In the genomic region with DNA sequence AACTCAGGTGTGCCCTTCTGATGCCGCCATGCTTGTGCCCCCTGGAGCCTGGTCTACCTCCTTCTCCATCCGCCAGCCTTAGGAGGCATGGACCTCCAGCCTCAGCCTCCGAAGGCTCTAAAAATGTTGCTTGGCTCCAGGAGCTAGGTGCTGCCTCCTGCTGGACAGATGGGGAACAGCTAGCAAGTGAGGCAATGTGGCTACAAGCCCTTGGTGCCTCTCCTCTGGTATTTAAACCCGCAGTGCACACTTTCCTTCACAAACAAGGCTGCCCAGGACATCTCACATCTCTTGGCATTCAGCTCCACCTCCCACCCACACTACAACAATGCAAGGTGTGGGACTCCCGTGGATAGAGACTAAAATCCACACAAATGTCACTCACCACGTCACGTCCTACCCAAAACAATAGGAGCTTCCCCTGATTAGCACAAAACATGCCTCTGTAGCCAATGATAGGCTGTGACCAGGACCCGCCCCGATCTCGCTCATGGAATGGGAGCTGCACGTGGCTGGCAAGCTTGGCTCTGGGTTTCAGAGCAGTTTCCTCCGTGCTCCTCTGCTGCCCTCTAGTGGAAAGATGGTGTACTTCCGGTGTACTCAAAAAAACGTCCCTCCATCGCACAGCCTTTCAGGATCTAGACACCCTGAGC, we compare ENCODE assay signal across 7 mouse cellular contexts. TPM values are rescaled to one million over a fixed set of nuclear protein-coding genes. Genes with fewer than 3 reads are reported as not detected.
DNase-seq lines count a peak whose midpoint lies in the region; ATAC-seq lines count a peak whose summit lies in the region.

No protein-coding gene starts in this region.

- intact Hi-C loops in left cerebral cortex, postnatal 25 days (cut with DNase I), result loop anchor here (1.0 to 10.0 kb wide), 4 partner anchors 465 to 749 kb away; no protein-coding TSS in a partner anchor

- H3K4me3 ChIP-seq in intestine, embryonic 15.5 days (replicated peaks), result peak overlapping the region; percentile 29; the same call in 1 of the 2 replicates
- H3K4me3 ChIP-seq in midbrain, embryonic 10.5 days, result peak overlapping the region; percentile 47

- H3K27me3 ChIP-seq in intestine, embryonic 15.5 days (replicated peaks), result no peaks in the 10 kb centered on the region
- H3K27me3 ChIP-seq in midbrain, embryonic 10.5 days (ENCODE audit: low read depth, poor library complexity, severe bottlenecking), result no peaks in the 10 kb centered on the region; the same call in 1 of the 2 replicates

- H3K4me2 ChIP-seq in intestine, embryonic 15.5 days (replicated peaks), result peak overlapping the region; percentile 63

- ATAC-seq in intestine, embryonic 15.5 days, result peak; percentile 93

- peak overlapping the region; percentile 82 for H3K27ac ChIP-seq in intestine, embryonic 15.5 days
- H3K27ac ChIP-seq in midbrain, embryonic 10.5 days (replicated peaks), result peak overlapping the region; percentile 81

- H3K9ac ChIP-seq in intestine, embryonic 15.5 days, result peak overlapping the region; percentile 30; the same call in 1 of the 2 replicates

- peak; percentile 91 to 98 for DNase-seq in adrenal gland, adult (ENCODE audit: inconsistent age in 2 of 2, low spot score in 1 of 2)
- peak; percentile 99 for DNase-seq in embryo, embryonic 10.5 days (ENCODE audit: low spot score)
- peak; percentile 86 for DNase-seq in gastrocnemius, postnatal 25 days
- peak; percentile 91 to 96 for DNase-seq in left cerebral cortex, postnatal 25 days (ENCODE audit: low spot score in 2 of 2)
- peak; percentile 97 for DNase-seq in midbrain, embryonic 10.5 days (ENCODE audit: low spot score)
- peak; percentile 93 for DNase-seq in right cerebral cortex, postnatal 4 days

- no peaks in the 10 kb centered on the region for H3K9me3 ChIP-seq in intestine, embryonic 15.5 days
- no peaks in the 10 kb centered on the region for H3K9me3 ChIP-seq in midbrain, embryonic 10.5 days (replicated peaks)

- WGBS in intestine, embryonic 15.5 days, result 3% methylated on average over 15 of the region's 15 CpGs
- WGBS in midbrain, embryonic 10.5 days, result 4% methylated on average over 15 of the region's 15 CpGs

- H3K36me3 ChIP-seq in intestine, embryonic 15.5 days, result no peaks in the 10 kb centered on the region
- H3K36me3 ChIP-seq in midbrain, embryonic 10.5 days, result no peaks in the 10 kb centered on the region

- H3K4me1 ChIP-seq in intestine, embryonic 15.5 days (replicated peaks), result peaks cover 14% of the 10 kb centered on the region
- H3K4me1 ChIP-seq in midbrain, embryonic 10.5 days, result peaks cover 20% of the 10 kb centered on the region

RNA-seq across cellular contexts. Expression of a gene that starts 20.2 kb away (rescaled TPM):
- under 1 TPM; 0.13 to 0.19 TPM for total RNA-seq in gastrocnemius, postnatal 25 days (2021)
- 775 and 835 TPM in 2 replicates for polyA plus RNA-seq in intestine, embryonic 15.5 days (2015; fragmentation: Nextera tagmentation; extraction: Ambion mirVana)
- under 1 TPM in 1 of 2 experiments, not detected in 1; 0.32 TPM for total RNA-seq in left cerebral cortex, postnatal 25 days (2021)
- 18.5 and 21.9 TPM in 2 replicates for polyA plus RNA-seq in midbrain, embryonic 10.5 days (2016; fragmentation: Nextera tagmentation; extraction: Ambion mirVana)

RNA-seq across cellular contexts. Expression of a gene that starts 30.0 kb away (rescaled TPM):
- not detected for total RNA-seq in gastrocnemius, postnatal 25 days (2021)
- 0.05 and 0.25 TPM in 2 replicates for polyA plus RNA-seq in intestine, embryonic 15.5 days (2015; fragmentation: Nextera tagmentation; extraction: Ambion mirVana)
- not detected for total RNA-seq in left cerebral cortex, postnatal 25 days (2021)
- polyA plus RNA-seq in midbrain, embryonic 10.5 days (2016; fragmentation: Nextera tagmentation; extraction: Ambion mirVana), result not detected in 2 replicates

RNA-seq across cellular contexts. Expression of a gene that starts 43.9 kb away (rescaled TPM):
- total RNA-seq in gastrocnemius, postnatal 25 days (2021), result under 1 TPM; 0.18 to 0.29 TPM
- polyA plus RNA-seq in intestine, embryonic 15.5 days (2015; fragmentation: Nextera tagmentation; extraction: Ambion mirVana), result 263 and 305 TPM in 2 replicates
- total RNA-seq in left cerebral cortex, postnatal 25 days (2021), result under 1 TPM in 1 of 2 experiments, not detected in 1; 0.69 TPM
- polyA plus RNA-seq in midbrain, embryonic 10.5 days (2016; fragmentation: Nextera tagmentation; extraction: Ambion mirVana), result 11.4 and 21.0 TPM in 2 replicates

RNA-seq across cellular contexts. Expression of a gene that starts 44.0 kb away (rescaled TPM):
- under 1 TPM in 1 of 2 experiments, not detected in 1; 0.13 TPM for total RNA-seq in gastrocnemius, postnatal 25 days (2021)
- 0.13 and 0.15 TPM in 2 replicates for polyA plus RNA-seq in intestine, embryonic 15.5 days (2015; fragmentation: Nextera tagmentation; extraction: Ambion mirVana)
- total RNA-seq in left cerebral cortex, postnatal 25 days (2021), result not detected
- 0.07 and 0.20 TPM in 2 replicates for polyA plus RNA-seq in midbrain, embryonic 10.5 days (2016; fragmentation: Nextera tagmentation; extraction: Ambion mirVana)

RNA-seq across cellular contexts. Expression of a gene that starts 59.5 kb away (rescaled TPM):
- total RNA-seq in gastrocnemius, postnatal 25 days (2021), result not detected
- polyA plus RNA-seq in intestine, embryonic 15.5 days (2015; fragmentation: Nextera tagmentation; extraction: Ambion mirVana), result 0.85 and 1.2 TPM in 2 replicates
- not detected for total RNA-seq in left cerebral cortex, postnatal 25 days (2021)
- not detected in 2 replicates for polyA plus RNA-seq in midbrain, embryonic 10.5 days (2016; fragmentation: Nextera tagmentation; extraction: Ambion mirVana)

Comparison
In these comparisons a context has a peak if more than half of its experiments do, and no peak if none do; other contexts are left out.
1. Peak in every context shown above with its lines: DNase-seq, ATAC-seq, H3K4me3 ChIP-seq and H3K27ac ChIP-seq.